Mouse (Mus musculus): ENCODE measurements around the gene B230219D22Rik.

DNA sequence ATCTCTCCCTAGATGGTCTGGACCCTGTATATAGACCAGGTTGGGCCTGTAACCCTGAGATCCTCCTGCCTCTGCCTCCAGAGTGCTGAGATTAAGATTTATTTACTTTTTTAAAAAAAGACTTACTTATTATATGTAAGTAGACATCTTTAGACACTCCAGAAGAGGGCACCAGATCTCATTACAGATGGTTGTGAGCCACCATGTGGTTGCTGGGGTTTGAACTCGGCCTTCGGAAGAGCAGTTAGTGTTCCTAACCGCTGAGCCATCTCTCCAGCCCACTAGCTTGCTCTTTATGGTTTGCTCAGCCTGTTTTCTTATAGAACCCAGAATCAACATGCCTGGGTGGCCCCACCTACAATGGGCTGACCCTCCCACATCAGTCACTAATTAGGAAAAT, 19.9 kb downstream of the B230219D22Rik start:
- TF ChIP-seq CTCF (IDR thresholded peaks at IDR 0.05; ENCODE audit: low read depth) (no peak), EP300 (IDR thresholded peaks at IDR 0.05; ENCODE audit: low read depth) (no peak)

All from heart, postnatal 0 days (tissue).